Mouse (Mus musculus): ENCODE measurements around the gene Omt2b.
A peak's percentile ranks its signal among the peaks of the same experiment; 100 is the strongest.
"Not testable (repeated sequence)": the region's sequence is repeated elsewhere in the genome, so short reads cannot be mapped to it uniquely, and the experiment has no call there.

The Omt2b gene

GRCm38 (mm10) chr9:78327289-78327688 lies at the start of gene Omt2b:
Gene Omt2b (plus strand): TSS chr9:78327589.
- not testable (repeated sequence) for DNase-seq (ENCODE audit: low spot score)

GRCm38 (mm10) chr9:78282002-78282711 lies 45.2 kb upstream of the Omt2b start:
- DNase-seq (ENCODE audit: low spot score): not testable (repeated sequence)

- DNase-seq (ENCODE audit: low spot score): not testable (repeated sequence)
These were observed 38.3 kb upstream of the Omt2b start for GRCm38 (mm10) chr9:78289063-78289462.

- DNase-seq (ENCODE audit: low spot score): not testable (repeated sequence)
These were observed 37.7 kb upstream of the Omt2b start, which contains the start of gene Gm10639 for GRCm38 (mm10) chr9:78289723-78290122. Gene Gm10639 (plus strand): TSS chr9:78289923.

GRCm38 (mm10) chr9:78292462-78292861 lies 34.9 kb upstream of the Omt2b start:
- not testable (repeated sequence) for DNase-seq (ENCODE audit: low spot score)

GRCm38 (mm10) chr9:78293683-78294082 lies 33.7 kb upstream of the Omt2b start:
- DNase-seq (ENCODE audit: low spot score): not testable (repeated sequence)

GRCm38 (mm10) chr9:78294781-78295180 lies 32.6 kb upstream of the Omt2b start:
- not testable (repeated sequence) for DNase-seq (ENCODE audit: low spot score)

- peak; percentile 76 for DNase-seq (ENCODE audit: low spot score)
These were observed 31.3 kb upstream of the Omt2b start for GRCm38 (mm10) chr9:78296089-78296488.

GRCm38 (mm10) chr9:78298232-78298631 lies 29.2 kb upstream of the Omt2b start:
- DNase-seq (ENCODE audit: low spot score): no peak

- not testable (repeated sequence) for DNase-seq (ENCODE audit: low spot score)
These were observed 28.2 kb upstream of the Omt2b start for GRCm38 (mm10) chr9:78299143-78299542.

- not testable (repeated sequence) for DNase-seq (ENCODE audit: low spot score)
These were observed 19.3 kb upstream of the Omt2b start for GRCm38 (mm10) chr9:78308122-78308521.

- DNase-seq (ENCODE audit: low spot score): no peak
These were observed 12.7 kb upstream of the Omt2b start, which contains the start of gene Omt2a for GRCm38 (mm10) chr9:78314696-78315095. Gene Omt2a (minus strand): TSS chr9:78314796.

- peak; percentile 33 for DNase-seq (ENCODE audit: low spot score)
These were observed 7.9 kb upstream of the Omt2b start for GRCm38 (mm10) chr9:78319499-78319898.

GRCm38 (mm10) chr9:78337050-78337449 lies 9.7 kb downstream of the Omt2b start:
- not testable (repeated sequence) for DNase-seq (ENCODE audit: low spot score)

GRCm38 (mm10) chr9:78340324-78340723 lies 12.9 kb downstream of the Omt2b start:
- peak; percentile 72 for DNase-seq (ENCODE audit: low spot score)

GRCm38 (mm10) chr9:78342494-78342893 lies 15.1 kb downstream of the Omt2b start:
- not testable (repeated sequence) for DNase-seq (ENCODE audit: low spot score)

GRCm38 (mm10) chr9:78343055-78343454 lies 15.7 kb downstream of the Omt2b start:
- not testable (repeated sequence) for DNase-seq (ENCODE audit: low spot score)

GRCm38 (mm10) chr9:78345235-78345634 lies 17.8 kb downstream of the Omt2b start:
- DNase-seq (ENCODE audit: low spot score): not testable (repeated sequence)

GRCm38 (mm10) chr9:78347004-78347403 lies 19.6 kb downstream of the Omt2b start:
- no peak for DNase-seq (ENCODE audit: low spot score)

GRCm38 (mm10) chr9:78348206-78349004 lies 21.0 kb downstream of the Omt2b start:
- not testable (repeated sequence) for DNase-seq (ENCODE audit: low spot score)

- not testable (repeated sequence) for DNase-seq (ENCODE audit: low spot score)
These were observed 21.8 kb downstream of the Omt2b start for GRCm38 (mm10) chr9:78349141-78349540.

GRCm38 (mm10) chr9:78350007-78350406 lies 22.6 kb downstream of the Omt2b start:
- DNase-seq (ENCODE audit: low spot score): not testable (repeated sequence)
